Mouse (Mus musculus): ENCODE results near the gene Cdc14a. TPM values are rescaled to one million over a fixed set of nuclear protein-coding genes. Genes with fewer than 3 reads are reported as not detected.

The Cdc14a gene
- polyA plus RNA-seq, 1 experiment from 2014 or later, result 9.8 TPM

DNA sequence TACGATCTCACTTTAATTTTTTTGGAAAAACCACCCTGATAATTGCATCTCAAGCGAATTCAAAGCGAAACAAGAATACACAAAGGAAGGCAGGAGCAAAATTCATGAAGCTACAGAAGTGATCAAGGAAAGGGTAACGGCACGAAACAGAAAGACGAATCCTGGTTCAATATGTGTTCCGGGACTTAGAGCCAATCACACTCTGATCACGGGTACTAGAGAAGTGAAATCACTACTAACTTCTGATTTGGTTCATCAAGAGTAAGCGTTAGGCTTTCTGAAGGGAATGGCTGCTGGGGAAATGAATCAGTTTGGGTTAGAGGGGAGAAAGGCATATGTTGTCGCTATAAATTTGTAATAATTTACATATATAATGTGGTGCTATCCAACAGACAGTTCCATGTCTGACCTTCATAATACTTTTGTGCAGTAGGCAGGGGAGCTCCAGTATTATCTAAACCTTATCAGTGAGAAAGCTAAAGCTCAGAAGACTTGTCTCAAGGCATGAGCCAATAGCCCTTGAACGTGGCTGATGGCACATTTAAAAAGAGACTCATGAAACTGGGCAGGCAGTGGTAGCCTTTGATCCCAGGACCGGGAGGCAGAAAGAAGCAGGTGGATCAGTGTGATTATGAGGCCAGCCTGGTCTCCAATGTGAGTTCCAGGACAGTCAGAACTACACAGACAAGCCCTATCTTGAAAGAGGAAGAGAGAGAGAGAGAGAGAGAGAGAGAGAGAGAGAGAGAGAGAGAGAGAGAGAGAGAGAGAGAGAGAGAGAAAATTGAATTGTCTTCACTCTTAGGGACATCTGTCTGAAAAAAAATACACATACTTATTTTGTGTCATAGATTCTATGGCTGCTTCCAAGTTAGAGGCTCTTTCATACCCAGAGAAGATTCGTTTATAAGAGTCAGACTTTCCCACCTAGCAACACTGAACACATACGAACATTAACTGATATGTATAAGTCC is 34.0 kb downstream of the Cdc14a start:
- H3K27me3 ChIP-seq, result no peaks in the 10 kb centered on the region
- H3K4me1 ChIP-seq (replicated peaks), result no peaks in the 10 kb centered on the region
- H3K9me3 ChIP-seq, result no peaks in the 10 kb centered on the region
- H3K36me3 ChIP-seq, result no peaks in the 10 kb centered on the region; the same call in 1 of the 2 replicates
- no peak overlapping the region for H3K4me3 ChIP-seq (replicated peaks)
- no peak overlapping the region for H3K4me2 ChIP-seq (replicated peaks)
- no peak for ATAC-seq
- no peak overlapping the region for H3K27ac ChIP-seq
- no peak overlapping the region for H3K9ac ChIP-seq (replicated peaks)
- WGBS, result 92% methylated on average over 14 of the region's 14 CpGs

DNA sequence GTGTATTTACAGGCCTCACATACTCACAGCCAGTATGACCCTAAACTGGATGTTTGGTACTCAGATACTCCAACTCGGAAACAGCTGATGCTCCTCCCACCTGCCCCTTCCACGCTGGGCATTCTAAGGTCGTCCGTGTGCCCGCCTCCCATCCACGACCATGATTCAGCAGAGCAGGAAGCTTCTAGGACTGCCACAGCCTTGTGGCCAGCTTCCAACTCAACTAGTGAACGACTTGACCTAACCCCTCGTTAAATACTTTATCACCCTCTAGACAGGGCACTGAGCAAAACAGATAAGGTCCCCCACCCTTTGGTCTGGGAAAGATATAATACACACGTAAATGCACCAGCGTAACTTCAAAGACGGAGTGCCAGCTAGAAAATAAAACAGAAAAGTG is 35.0 kb downstream of the Cdc14a start:
- Histone ChIP-seq H3K27ac (no peak overlapping the region), H3K27me3 (no peaks in the 10 kb centered on the region), H3K4me2 (replicated peaks) (no peak overlapping the region), H3K4me1 (replicated peaks) (no peaks in the 10 kb centered on the region), H3K9me3 (no peaks in the 10 kb centered on the region), H3K36me3 (no peaks in the 10 kb centered on the region; the same call in 1 of the 2 replicates), H3K4me3 (replicated peaks) (no peak overlapping the region), H3K9ac (replicated peaks) (no peak overlapping the region)
- 86% methylated on average over 11 of the region's 11 CpGs for WGBS
- ATAC-seq, result no peak

DNA sequence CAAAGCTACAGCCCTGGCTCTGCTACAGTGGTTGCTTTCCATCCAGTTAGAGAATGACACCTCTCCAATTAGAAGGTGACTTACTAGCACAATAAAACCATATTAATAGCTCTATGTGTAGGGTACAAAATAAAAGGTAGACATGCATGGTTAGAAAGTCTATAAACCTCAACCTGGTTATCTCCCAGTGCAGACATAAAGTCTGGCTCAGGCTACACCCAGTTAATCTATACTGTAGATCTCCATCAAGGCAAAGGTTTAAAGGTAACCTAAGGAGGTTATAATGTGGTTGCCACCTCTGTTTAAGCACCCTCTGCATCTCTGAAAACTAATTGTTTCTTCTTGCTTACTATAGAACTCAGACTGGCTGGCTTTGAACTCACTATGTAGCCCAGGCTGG is 36.9 kb downstream of the Cdc14a start:
- H3K27ac ChIP-seq, result no peak overlapping the region
- no peak overlapping the region for H3K4me2 ChIP-seq (replicated peaks)
- no peaks in the 10 kb centered on the region; the same call in 1 of the 2 replicates for H3K36me3 ChIP-seq
- H3K9me3 ChIP-seq, result no peaks in the 10 kb centered on the region
- no peak for ATAC-seq
- no peaks in the 10 kb centered on the region for H3K27me3 ChIP-seq
- H3K9ac ChIP-seq (replicated peaks), result no peak overlapping the region
- H3K4me1 ChIP-seq (replicated peaks), result no peaks in the 10 kb centered on the region
- H3K4me3 ChIP-seq (replicated peaks), result no peak overlapping the region

DNA sequence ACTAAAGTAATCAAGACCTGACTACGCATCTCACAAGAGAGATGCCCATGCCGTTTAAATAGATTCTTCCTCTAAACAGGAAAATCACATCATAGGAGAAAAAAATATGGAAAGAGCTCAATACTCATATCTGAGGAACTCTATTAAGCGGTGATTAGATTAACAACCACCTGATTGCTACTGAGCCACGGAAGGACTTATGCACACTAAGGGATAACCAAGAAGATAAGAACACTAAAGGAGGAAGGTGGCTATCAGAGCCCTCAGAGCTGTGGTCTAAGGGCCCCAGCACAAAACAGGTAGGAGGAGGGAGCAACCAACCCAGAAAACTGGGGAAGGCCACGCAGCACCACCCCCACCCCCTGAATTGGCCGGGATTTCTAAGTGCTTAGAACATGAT is 37.5 kb downstream of the Cdc14a start:
- no peaks in the 10 kb centered on the region for H3K27me3 ChIP-seq
- H3K4me3 ChIP-seq (replicated peaks), result no peak overlapping the region
- no peaks in the 10 kb centered on the region for H3K9me3 ChIP-seq
- WGBS, result 87% methylated on average over 6 of the region's 6 CpGs
- no peak overlapping the region for H3K27ac ChIP-seq
- H3K9ac ChIP-seq (replicated peaks), result no peak overlapping the region
- no peak for ATAC-seq
- no peak overlapping the region for H3K4me2 ChIP-seq (replicated peaks)
- no peaks in the 10 kb centered on the region; the same call in 1 of the 2 replicates for H3K36me3 ChIP-seq
- H3K4me1 ChIP-seq (replicated peaks), result no peaks in the 10 kb centered on the region

DNA sequence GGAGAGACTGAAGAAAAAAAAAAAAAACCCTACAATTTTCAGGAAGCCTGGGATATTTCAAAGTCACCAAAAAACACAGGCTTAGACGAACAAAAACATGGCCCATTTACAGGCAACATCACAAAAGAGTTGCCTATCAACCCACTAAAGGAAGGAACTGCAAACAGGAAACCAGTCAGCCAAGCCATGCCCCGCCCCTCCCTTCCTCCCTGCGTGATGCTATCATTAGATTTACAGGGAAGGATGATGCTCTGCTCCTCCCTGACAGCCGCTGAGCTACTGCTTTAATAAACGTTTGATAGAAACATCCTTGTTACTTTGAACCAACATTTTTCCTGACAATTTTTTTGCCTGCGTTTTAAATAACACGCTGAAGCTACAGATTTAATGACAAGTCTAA is 39.5 kb downstream of the Cdc14a start:
- Histone ChIP-seq H3K9ac (replicated peaks) (no peak overlapping the region), H3K27me3 (no peaks in the 10 kb centered on the region), H3K36me3 (peaks cover 3% of the 10 kb centered on the region; the same call in 1 of the 2 replicates), H3K9me3 (no peaks in the 10 kb centered on the region), H3K4me2 (replicated peaks) (no peak overlapping the region), H3K4me1 (replicated peaks) (0 out of 2 replicates have a peak, but pooled peaks cover 4% of the 10 kb centered on the region), H3K4me3 (replicated peaks) (no peak overlapping the region), H3K27ac (no peak overlapping the region)
- WGBS, result 91% methylated on average over 7 of the region's 7 CpGs
- ATAC-seq, result no peak

DNA sequence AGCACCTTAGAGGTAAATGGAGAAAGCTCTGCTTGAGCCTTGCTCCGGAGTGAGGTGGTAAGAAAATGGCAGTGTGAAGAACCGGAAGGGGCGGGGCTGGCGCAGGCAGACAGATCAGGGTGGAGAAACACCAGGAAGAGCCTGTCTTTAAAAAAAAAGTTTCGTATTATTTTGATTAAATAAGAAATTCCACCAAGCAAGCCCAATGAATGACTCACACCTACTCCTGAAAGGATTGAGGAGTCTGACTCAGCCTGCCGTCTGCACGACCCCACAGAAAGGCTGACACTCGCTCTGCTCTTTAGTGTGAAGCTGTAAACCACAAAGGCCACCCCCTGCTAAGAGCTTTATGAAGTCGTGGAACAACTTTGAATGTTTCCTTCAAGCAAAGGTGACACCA is 43.5 kb downstream of the Cdc14a start:
- peaks cover 3% of the 10 kb centered on the region; the same call in 1 of the 2 replicates for H3K36me3 ChIP-seq
- WGBS, result 59% methylated on average over 9 of the region's 9 CpGs
- H3K4me2 ChIP-seq (replicated peaks), result no peak overlapping the region
- 0 out of 2 replicates have a peak, but pooled peaks cover 4% of the 10 kb centered on the region for H3K4me1 ChIP-seq (replicated peaks)
- H3K9me3 ChIP-seq, result no peaks in the 10 kb centered on the region
- H3K9ac ChIP-seq (replicated peaks), result no peak overlapping the region
- ATAC-seq, result no peak
- no peaks in the 10 kb centered on the region for H3K27me3 ChIP-seq
- H3K27ac ChIP-seq, result no peak overlapping the region
- no peak overlapping the region for H3K4me3 ChIP-seq (replicated peaks)

DNA sequence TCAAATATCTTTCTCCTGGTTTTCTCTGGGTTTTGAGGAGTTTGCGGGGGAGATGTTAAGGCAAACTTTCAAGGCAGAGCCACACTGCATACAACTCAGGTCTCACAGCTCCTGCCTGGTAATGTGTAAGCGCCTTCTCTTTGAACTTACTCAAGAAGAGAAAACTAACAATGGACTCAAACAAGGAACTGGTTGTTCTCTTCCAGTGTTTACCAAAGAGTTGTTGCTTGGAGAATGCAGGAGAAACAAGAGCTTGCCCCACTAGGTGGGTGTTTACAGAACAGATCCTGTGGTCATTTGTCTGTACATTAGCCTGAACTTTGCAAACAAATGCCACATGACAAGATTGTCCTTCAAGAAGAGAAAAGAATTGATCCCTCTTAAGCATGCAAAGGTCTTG is 48.4 kb downstream of the Cdc14a start:
- ATAC-seq, result no peak
- Histone ChIP-seq H3K9me3 (no peaks in the 10 kb centered on the region), H3K36me3 (peaks cover 3% of the 10 kb centered on the region; the same call in 1 of the 2 replicates), H3K9ac (replicated peaks) (no peak overlapping the region), H3K4me1 (replicated peaks) (no peaks in the 10 kb centered on the region), H3K4me3 (replicated peaks) (no peak overlapping the region), H3K27ac (no peak overlapping the region), H3K4me2 (replicated peaks) (no peak overlapping the region), H3K27me3 (no peaks in the 10 kb centered on the region)
- 87% methylated on average over 2 of the region's 2 CpGs for WGBS

DNA sequence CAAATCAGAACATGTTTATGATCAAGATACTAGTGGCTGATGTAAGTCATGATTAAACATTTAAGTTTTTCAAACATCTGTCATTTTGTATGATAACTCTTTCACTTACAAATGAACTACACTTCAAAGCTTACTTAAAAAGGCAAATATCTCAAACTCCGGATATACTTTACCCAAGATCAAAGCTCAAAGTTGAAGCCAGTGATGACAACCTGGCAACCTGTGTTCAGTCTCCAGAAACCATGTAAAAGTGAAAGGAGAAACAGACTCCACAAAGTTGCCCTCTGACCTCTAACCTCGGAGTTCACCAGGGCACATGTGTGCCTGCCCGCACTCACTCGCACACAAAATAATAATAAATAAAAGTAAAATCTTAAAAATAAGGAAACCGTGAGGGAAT is 49.3 kb downstream of the Cdc14a start:
- 90% methylated on average over 5 of the region's 5 CpGs for WGBS
- Histone ChIP-seq H3K4me1 (replicated peaks) (no peaks in the 10 kb centered on the region), H3K27ac (no peak overlapping the region), H3K36me3 (peaks cover 1% of the 10 kb centered on the region; the same call in 1 of the 2 replicates), H3K27me3 (no peaks in the 10 kb centered on the region), H3K9me3 (no peaks in the 10 kb centered on the region), H3K9ac (replicated peaks) (no peak overlapping the region), H3K4me3 (replicated peaks) (no peak overlapping the region), H3K4me2 (replicated peaks) (no peak overlapping the region)
- ATAC-seq, result no peak

DNA sequence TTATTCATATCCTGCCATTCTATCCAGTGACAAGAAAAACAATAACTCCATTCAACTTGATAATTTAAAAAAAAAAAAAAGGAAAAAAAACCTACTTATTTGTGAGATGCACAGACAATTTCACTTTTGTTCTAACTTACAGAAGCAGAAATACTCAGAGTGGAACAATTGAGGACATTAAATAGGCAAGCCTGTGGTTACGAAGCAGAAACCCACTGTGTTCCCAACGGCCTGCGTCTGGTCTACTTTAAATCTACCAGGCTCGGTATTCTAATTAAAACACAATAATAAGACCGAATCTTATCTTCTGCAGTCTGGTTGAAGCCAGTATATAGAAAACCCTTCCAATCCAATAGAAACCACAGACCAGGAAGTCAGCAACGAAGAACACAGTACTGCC is 50.6 kb downstream of the Cdc14a start:
- Histone ChIP-seq H3K27me3 (no peaks in the 10 kb centered on the region), H3K9ac (replicated peaks) (no peak overlapping the region), H3K4me1 (replicated peaks) (peaks cover 10% of the 10 kb centered on the region), H3K4me2 (replicated peaks) (no peak overlapping the region), H3K9me3 (no peaks in the 10 kb centered on the region), H3K27ac (no peak overlapping the region), H3K4me3 (replicated peaks) (no peak overlapping the region), H3K36me3 (no peaks in the 10 kb centered on the region)
- WGBS, result 79% methylated on average over 6 of the region's 6 CpGs
- no peak for ATAC-seq

DNA sequence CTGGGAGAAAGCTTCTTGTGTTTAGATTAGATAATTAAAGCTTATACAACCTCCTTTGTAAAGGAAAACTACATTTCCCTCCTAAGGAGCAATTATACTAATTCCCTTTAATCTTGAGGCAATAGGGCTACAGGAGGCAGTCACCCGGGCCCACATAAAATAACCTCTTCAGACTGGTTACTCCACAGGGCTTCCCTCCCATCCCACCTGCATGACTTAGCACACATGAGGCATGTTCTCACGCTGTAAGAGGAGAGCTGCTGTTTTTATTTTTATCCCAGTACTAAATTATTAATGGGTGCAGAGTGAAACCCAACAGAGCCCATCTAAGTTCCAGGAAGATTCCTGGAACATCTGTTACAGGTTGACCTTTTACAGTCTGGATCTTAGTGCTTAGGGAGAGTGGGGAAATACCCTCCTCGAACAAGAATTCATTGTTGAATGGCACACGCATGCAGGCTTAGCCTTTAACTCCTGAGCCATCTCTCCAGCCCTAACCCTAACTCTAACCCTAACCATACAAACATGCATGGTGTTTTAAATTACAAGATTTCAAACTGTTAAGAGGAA is 54.9 kb downstream of the Cdc14a start:
- H3K4me2 ChIP-seq (replicated peaks), result no peak overlapping the region
- no peaks in the 10 kb centered on the region for H3K27me3 ChIP-seq
- H3K27ac ChIP-seq, result no peak overlapping the region
- H3K4me1 ChIP-seq (replicated peaks), result peaks cover 12% of the 10 kb centered on the region
- WGBS, result 28% methylated on average over 4 of the region's 4 CpGs
- ATAC-seq, result no peak
- H3K4me3 ChIP-seq (replicated peaks), result no peak overlapping the region
- H3K9me3 ChIP-seq, result no peaks in the 10 kb centered on the region
- no peak overlapping the region for H3K9ac ChIP-seq (replicated peaks)
- 0 out of 2 replicates have a peak, but pooled peaks cover 3% of the 10 kb centered on the region for H3K36me3 ChIP-seq

DNA sequence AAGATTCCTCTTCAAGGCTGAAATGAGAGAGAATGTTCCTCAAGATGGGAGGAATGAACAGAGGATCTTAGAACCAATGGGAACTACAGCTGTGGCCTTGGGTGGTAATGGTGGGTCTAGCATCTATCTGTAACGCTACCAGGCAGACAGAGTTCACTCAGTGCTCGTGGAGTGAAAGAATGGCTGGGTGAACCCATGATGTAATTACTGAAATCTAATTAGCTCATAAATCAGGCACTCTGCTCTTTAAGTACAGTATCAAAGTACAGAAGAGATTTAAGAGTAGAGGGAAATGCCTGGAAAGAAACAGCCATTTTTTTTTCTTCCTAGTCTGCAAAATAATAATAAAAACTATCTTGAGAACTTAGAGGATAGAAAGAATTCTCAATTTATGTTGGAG is 57.7 kb downstream of the Cdc14a start:
- Histone ChIP-seq H3K4me1 (replicated peaks) (peaks cover 12% of the 10 kb centered on the region), H3K4me2 (replicated peaks) (no peak overlapping the region), H3K27ac (no peak overlapping the region), H3K9ac (replicated peaks) (no peak overlapping the region), H3K36me3 (peaks cover 10% of the 10 kb centered on the region; the same call in 1 of the 2 replicates), H3K4me3 (replicated peaks) (no peak overlapping the region), H3K27me3 (no peaks in the 10 kb centered on the region), H3K9me3 (no peaks in the 10 kb centered on the region)
- WGBS, result 84% methylated on average over 2 of the region's 2 CpGs
- no peak for ATAC-seq

DNA sequence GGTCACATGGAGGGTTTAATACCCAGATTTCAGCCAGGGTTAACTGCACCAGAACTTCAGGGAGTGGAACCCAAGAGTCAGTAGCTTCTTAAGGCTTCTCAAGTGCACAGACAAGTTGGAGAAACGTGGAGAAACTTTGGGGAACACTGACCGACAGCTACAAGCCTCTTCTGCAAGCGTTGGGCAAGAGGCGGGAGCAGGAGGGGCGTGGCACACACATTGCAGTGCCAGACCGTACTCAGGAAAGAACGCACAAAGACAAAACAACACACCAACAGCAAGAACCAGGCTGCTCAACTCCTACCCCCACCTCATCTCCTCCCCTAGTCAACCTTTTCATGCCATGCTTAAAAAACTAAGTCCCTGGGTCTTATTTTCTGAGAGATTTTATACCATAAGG is 61.9 kb downstream of the Cdc14a start:
- Histone ChIP-seq H3K4me1 (replicated peaks) (no peaks in the 10 kb centered on the region), H3K9me3 (no peaks in the 10 kb centered on the region), H3K36me3 (peaks cover 10% of the 10 kb centered on the region; the same call in 1 of the 2 replicates), H3K4me2 (replicated peaks) (no peak overlapping the region), H3K9ac (replicated peaks) (no peak overlapping the region), H3K27ac (no peak overlapping the region), H3K4me3 (replicated peaks) (no peak overlapping the region), H3K27me3 (no peaks in the 10 kb centered on the region)
- no peak for ATAC-seq
- 90% methylated on average over 7 of the region's 7 CpGs for WGBS

Measured in midbrain, embryonic 13.5 days (tissue).